Mouse (Mus musculus) cerebellum, adult 2 months (tissue): Measurements from ENCODE around the gene Ces2g.

ENCODE experiments used
- CTCF ChIP-seq: fragments of 200-500 bp; IDR thresholded peaks from 2 replicates; pipeline ENCODE4 v1.5.1; 2011; ENCODE audit warnings: low read depth, mild to moderate bottlenecking, control low read depth, low read length, moderate library complexity, borderline replicate concordance; ENCODE audit not compliant: insufficient read depth
- POLR2A ChIP-seq: fragments of 200-500 bp; IDR thresholded peaks from 2 replicates; pipeline ENCODE4 v1.6.1; 2011; ENCODE audit warnings: low read length, control low read depth, borderline replicate concordance; ENCODE audit not compliant: insufficient read depth

DNA sequence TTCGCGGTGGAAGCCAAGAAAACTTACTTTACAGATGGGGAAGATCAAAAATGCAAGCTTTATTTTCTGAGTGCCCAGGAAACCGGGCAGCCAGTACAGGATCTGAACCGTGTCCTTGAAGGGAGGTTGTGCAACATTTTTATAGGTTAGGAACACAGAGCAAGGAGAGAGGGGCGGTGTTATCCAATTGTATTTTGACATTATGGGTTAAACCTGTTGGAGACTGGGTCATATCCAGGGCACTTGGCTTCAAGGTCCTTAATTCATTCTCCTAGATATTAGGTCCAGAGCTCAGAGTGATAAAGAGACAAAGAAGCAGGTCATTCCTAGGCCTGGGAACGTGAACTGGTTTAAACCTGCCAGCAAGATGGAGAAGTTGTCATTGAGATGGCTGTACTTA is 37.7 kb downstream of the Ces2g start:
- TF ChIP-seq POLR2A (no peak), CTCF (no peak)
